In the genomic region with DNA sequence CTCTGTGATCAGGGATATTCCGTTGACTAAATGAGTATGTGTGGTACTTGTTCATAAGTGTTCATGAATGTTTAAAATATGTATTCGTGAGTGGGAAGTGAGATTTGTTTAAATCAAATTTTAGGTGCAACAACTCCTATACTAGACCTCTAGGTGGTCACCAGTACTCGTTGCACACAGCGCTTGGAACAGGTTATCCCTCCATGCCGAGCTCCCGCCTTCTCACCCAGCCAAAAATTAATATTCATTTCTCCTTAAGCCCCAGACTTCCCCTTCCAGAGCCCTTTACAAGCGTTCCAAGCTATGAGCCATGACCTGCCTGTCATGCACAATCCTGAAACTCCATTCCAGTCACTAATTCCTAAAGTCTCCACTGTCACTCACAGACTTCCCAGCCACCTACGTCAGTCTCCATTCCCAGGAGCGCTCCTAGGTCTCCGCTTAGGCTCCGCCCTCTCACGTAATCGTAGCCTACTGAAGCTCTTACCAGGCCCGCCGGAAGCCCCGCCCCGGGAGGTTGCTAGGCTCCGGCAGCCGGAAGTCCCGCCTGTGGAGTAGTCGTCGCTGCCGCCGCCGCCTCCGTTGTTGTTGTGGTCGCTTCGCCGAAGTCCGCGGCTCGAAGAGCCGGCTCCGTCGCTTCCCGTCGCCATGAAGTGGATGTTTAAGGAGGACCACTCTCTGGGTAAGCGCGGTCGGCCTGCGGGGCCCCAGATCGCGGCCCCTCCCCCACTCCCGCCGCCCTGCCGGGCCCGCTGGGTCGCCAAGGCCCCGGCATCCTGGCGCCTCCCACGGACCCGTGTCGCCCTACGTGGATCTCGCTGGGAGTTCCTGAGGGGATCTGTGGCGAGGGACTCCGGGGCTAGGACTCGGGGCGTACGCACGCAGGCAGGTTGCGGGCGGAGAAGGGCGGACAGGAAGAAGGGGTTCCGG, we compare ENCODE assay signal across 8 mouse cellular contexts. TPM values are rescaled to one million over a fixed set of nuclear protein-coding genes. Genes with fewer than 3 reads are reported as not detected.
DNase-seq lines count a peak whose midpoint lies in the region; ATAC-seq lines count a peak whose summit lies in the region.

TSS of gene Gabarapl2 (plus strand) at position 533 of the 930 bp plus-strand sequence.

- ATAC-seq in erythroblast, adult 5-6 weeks (replicated peaks; ENCODE audit: low FRiP score, poor library complexity, severe bottlenecking), result peak; percentile 86
- peak; percentile 98 for ATAC-seq in kidney, embryonic 15.5 days (replicated peaks; ENCODE audit: low FRiP score)
- ATAC-seq in monocyte, adult 5-6 weeks (replicated peaks; ENCODE audit: insufficient number of reproducible peaks, low FRiP score, low TSS enrichment, poor library complexity, severe bottlenecking), result peak; percentile 84

- H3K36me3 ChIP-seq in heart, embryonic 10.5 days, result peaks cover 29% of the 10 kb centered on the region
- peaks cover 37% of the 10 kb centered on the region for H3K36me3 ChIP-seq in kidney, embryonic 15.5 days

- H3K4me2 ChIP-seq in kidney, embryonic 15.5 days, result peak within 1 kb of the TSS; percentile 86

- H3K4me3 ChIP-seq in heart, embryonic 10.5 days, result peak within 1 kb of the TSS; percentile 89
- H3K4me3 ChIP-seq in kidney, embryonic 15.5 days (replicated peaks), result peak within 1 kb of the TSS; percentile 84

- H3K4me1 ChIP-seq in heart, embryonic 10.5 days, result peaks cover 20% of the 10 kb centered on the region
- peaks cover 20% of the 10 kb centered on the region for H3K4me1 ChIP-seq in kidney, embryonic 15.5 days

- peak within 1 kb of the TSS; percentile 85 for H3K9ac ChIP-seq in kidney, embryonic 15.5 days

- no peaks in the 10 kb centered on the region for H3K27me3 ChIP-seq in heart, embryonic 10.5 days (ENCODE audit: insufficient read depth, poor library complexity, severe bottlenecking)
- H3K27me3 ChIP-seq in kidney, embryonic 15.5 days, result no peaks in the 10 kb centered on the region

- H3K27ac ChIP-seq in heart, embryonic 10.5 days, result peak within 1 kb of the TSS; percentile 88
- H3K27ac ChIP-seq in kidney, embryonic 15.5 days, result peak within 1 kb of the TSS; percentile 90

- WGBS in heart, embryonic 10.5 days, result under 1% methylated on average over 65 of the region's 65 CpGs
- under 1% methylated on average over 65 of the region's 65 CpGs for WGBS in kidney, embryonic 15.5 days

- peak; percentile 97 to 98 for DNase-seq in B cell, adult 2 months
- peak; percentile 99 for DNase-seq in brain, adult 2 months (ENCODE audit: low read depth, low spot score)
- DNase-seq in heart, embryonic 10.5 days (ENCODE audit: low spot score), result peak; percentile 98
- DNase-seq in liver, result peak; percentile 98
- DNase-seq in spleen, postnatal 4 days (ENCODE audit: low spot score in 2 of 2), result peak; percentile 95 to 98

- no peaks in the 10 kb centered on the region for H3K9me3 ChIP-seq in heart, embryonic 10.5 days
- no peaks in the 10 kb centered on the region for H3K9me3 ChIP-seq in kidney, embryonic 15.5 days (replicated peaks)

RNA-seq across cellular contexts. Expression of gene Gabarapl2, which starts in this region (rescaled TPM):
- 113 and 121 TPM in 2 replicates for total RNA-seq in erythroblast, adult 5-6 weeks (2015; ENCODE audit: low replicate concordance)
- 170 and 171 TPM in 2 replicates for total RNA-seq in erythroblast, adult 5-6 weeks (2017; ENCODE audit: low replicate concordance)
- polyA plus RNA-seq in heart, embryonic 10.5 days (2016; fragmentation: Nextera tagmentation; extraction: Ambion mirVana), result 172 and 178 TPM in 2 replicates
- 194 and 198 TPM in 2 replicates for polyA plus RNA-seq in kidney, embryonic 15.5 days (2015; fragmentation: Nextera tagmentation; extraction: Ambion mirVana)
- 85.9 to 92.1 TPM (median 87.1 TPM) in 3 replicates for total RNA-seq in monocyte, adult 5-6 weeks (2017)

Comparison
In these comparisons a context has a peak if more than half of its experiments do, and no peak if none do; other contexts are left out.
1. Peak in every context shown above with its lines: DNase-seq, ATAC-seq, H3K4me3 ChIP-seq and H3K27ac ChIP-seq.